Mouse (Mus musculus) cerebellum, adult 2 months (tissue): ENCODE measurements around the gene Ssr2. TPM values are rescaled to one million over a fixed set of nuclear protein-coding genes. Genes with fewer than 3 reads are reported as not detected.

ENCODE experiments used
- DNase-seq, 2 experiments: peaks; one replicate each; pipeline ENCODE4 v3.0.0; 2021
- H3K27ac ChIP-seq: fragments of 200-500 bp; 2 replicates; pipeline ENCODE4 v1.5.1; 2012; ENCODE audit warnings: low read length, control low read depth, inconsistent platforms; ENCODE audit not compliant: insufficient read depth
- H3K27me3 ChIP-seq: fragments of 200-500 bp; 2 replicates; pipeline ENCODE4 v1.6.1; 2012; ENCODE audit warnings: inconsistent platforms, mild to moderate bottlenecking, low read length, moderate library complexity; ENCODE audit not compliant: control insufficient read depth, insufficient read depth
- H3K4me1 ChIP-seq: fragments of 200-500 bp; 2 replicates; pipeline ENCODE4 v1.6.1; 2011; ENCODE audit warnings: low read length; ENCODE audit not compliant: control insufficient read depth, insufficient read depth
- H3K4me3 ChIP-seq: fragments of 200-500 bp; replicated peaks from 2 replicates; pipeline ENCODE3; 2011; ENCODE audit warnings: mild to moderate bottlenecking, low read depth, low read length, control low read depth; ENCODE audit not compliant: insufficient read depth
- CTCF ChIP-seq: fragments of 200-500 bp; IDR thresholded peaks from 2 replicates; pipeline ENCODE4 v1.5.1; 2011; ENCODE audit warnings: low read depth, mild to moderate bottlenecking, control low read depth, low read length, moderate library complexity, borderline replicate concordance; ENCODE audit not compliant: insufficient read depth
- POLR2A ChIP-seq: fragments of 200-500 bp; IDR thresholded peaks from 2 replicates; pipeline ENCODE4 v1.6.1; 2011; ENCODE audit warnings: low read length, control low read depth, borderline replicate concordance; ENCODE audit not compliant: insufficient read depth
- WGBS: fragments of 180-500 bp; shearing (Covaris S2); methylation state at CpG from one replicate; pipeline ENCODE4 v1.1.7; 2018; 5-methylcytosine and 5-hydroxymethylcytosine counted together
- polyA plus RNA-seq: library from polyadenylated mRNA; depleted of rRNA; stranded (reverse); fragments of >200 nt; gene quantifications from 2 replicates; pipeline ENCODE4 v1.2.3, GENCODE M21; 2012; rRNA removed

Ssr2 gene
- polyA plus RNA-seq, 1 experiment = 141 TPM

DNA sequence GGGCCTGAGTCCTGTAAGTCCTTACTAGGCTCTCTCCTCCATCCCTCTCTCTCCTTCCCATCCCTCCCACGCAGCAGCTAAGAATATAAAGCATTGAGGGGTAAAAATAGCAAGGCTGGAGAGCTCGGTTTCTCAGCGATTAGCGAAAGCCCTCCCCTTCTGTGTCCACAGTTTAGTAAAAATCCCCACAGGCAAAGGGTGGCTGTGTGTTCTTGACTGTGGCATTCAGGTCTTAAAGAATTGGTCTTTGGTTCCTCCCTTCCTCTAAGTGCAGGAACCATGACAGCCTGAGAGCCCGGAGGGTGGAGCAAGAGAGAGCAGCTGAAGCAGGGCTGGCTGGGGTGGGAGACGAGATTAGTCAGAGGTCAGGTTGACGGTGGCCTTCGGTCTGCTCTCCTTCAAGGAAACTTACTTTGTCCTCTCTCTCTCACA, 60.9 kb downstream of the Ssr2 start:
- H3K4me1 ChIP-seq = peaks cover 4% of the 10 kb centered on the region; the same call in 1 of the 2 replicates
- no peak overlapping the region for H3K27ac ChIP-seq
- H3K27me3 ChIP-seq = no peaks in the 10 kb centered on the region
- 91% methylated on average over 8 of the region's 8 CpGs for WGBS
- no peak for DNase-seq
- no peak overlapping the region for H3K4me3 ChIP-seq
- no peak for TF ChIP-seq POLR2A

DNA sequence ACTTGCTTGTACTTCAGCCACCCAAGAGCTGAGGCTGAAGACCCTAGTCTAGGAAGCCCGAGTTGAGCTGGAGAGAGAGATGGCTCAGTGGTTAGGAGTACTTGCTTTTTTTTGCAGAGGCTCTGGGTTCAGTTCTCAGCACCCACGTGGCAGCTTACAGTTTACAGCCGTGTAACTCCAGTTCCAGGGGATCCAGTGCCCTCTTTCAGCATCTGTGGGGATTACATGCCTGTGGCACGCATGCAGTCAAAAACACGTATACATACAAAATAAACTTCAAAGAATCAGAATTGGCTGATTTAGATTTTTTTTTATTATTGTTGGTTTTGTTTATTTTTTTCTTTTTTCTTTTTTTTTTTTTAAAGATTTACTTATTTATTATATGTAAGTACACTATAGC, 61.5 kb downstream of the Ssr2 start:
- no peaks in the 10 kb centered on the region for H3K27me3 ChIP-seq
- H3K4me3 ChIP-seq = no peak overlapping the region
- 96% methylated on average over 5 of the region's 5 CpGs for WGBS
- TF ChIP-seq CTCF (no peak), POLR2A (no peak)
- no peak overlapping the region for H3K27ac ChIP-seq
- no peak for DNase-seq
- no peaks in the 10 kb centered on the region for H3K4me1 ChIP-seq

Other genes with a start within 250 kb of the Ssr2 start
- gene Tmem79, start 239.7 kb upstream of the Ssr2 start, polyA plus RNA-seq = 0.81 and 1.3 TPM in 2 replicates
- gene Smg5, start 239.6 kb upstream of the Ssr2 start, polyA plus RNA-seq = 103 and 115 TPM in 2 replicates
- 74.2 and 81.5 TPM in 2 replicates for gene Paqr6, start 211.3 kb upstream of the Ssr2 start, polyA plus RNA-seq
- gene Bglap3, start 203.1 kb upstream of the Ssr2 start, polyA plus RNA-seq = 0.41 and 0.65 TPM in 2 replicates
- 2.1 TPM in 1 of 2 replicates, not detected in the other for gene Bglap2, start 197.2 kb upstream of the Ssr2 start, polyA plus RNA-seq
- 0.57 TPM in 1 of 2 replicates, not detected in the other for gene Bglap, start 191.4 kb upstream of the Ssr2 start, polyA plus RNA-seq
- 13.8 and 14.5 TPM in 2 replicates for gene Pmf1, start 165.5 kb upstream of the Ssr2 start, polyA plus RNA-seq
- gene Slc25a44, start 150.7 kb upstream of the Ssr2 start, polyA plus RNA-seq = 57.6 and 61.2 TPM in 2 replicates
- 31.6 and 31.8 TPM in 2 replicates for gene Sema4a, start 114.7 kb upstream of the Ssr2 start, polyA plus RNA-seq
- gene Lmna, start 65.9 kb upstream of the Ssr2 start, polyA plus RNA-seq = 51.4 and 57.1 TPM in 2 replicates
- gene Mex3a, start 43.5 kb upstream of the Ssr2 start, polyA plus RNA-seq = 1.2 and 1.3 TPM in 2 replicates
- gene Rab25, start 27.6 kb upstream of the Ssr2 start, polyA plus RNA-seq = 0.46 and 1.4 TPM in 2 replicates
- 143 and 159 TPM in 2 replicates for gene Lamtor2, start 22.8 kb upstream of the Ssr2 start, polyA plus RNA-seq
- 86.4 and 87.3 TPM in 2 replicates for gene Ubqln4, start 22.1 kb upstream of the Ssr2 start, polyA plus RNA-seq
- 128 and 129 TPM in 2 replicates for gene Arhgef2, start 30.1 kb downstream of the Ssr2 start, polyA plus RNA-seq
- not detected in 2 replicates for gene Rxfp4, start 77.3 kb downstream of the Ssr2 start, polyA plus RNA-seq
- gene Khdc4, start 109.9 kb downstream of the Ssr2 start, polyA plus RNA-seq = 92.7 and 99.6 TPM in 2 replicates
- gene Rit1, start 141.0 kb downstream of the Ssr2 start, polyA plus RNA-seq = 57.3 and 64.3 TPM in 2 replicates
- 414 and 477 TPM in 2 replicates for gene Syt11, start 199.3 kb downstream of the Ssr2 start, polyA plus RNA-seq